Mouse (Mus musculus): Measurements from ENCODE around the gene Id1. TPM values are rescaled to one million over a fixed set of nuclear protein-coding genes. Genes with fewer than 3 reads are reported as not detected.

Id1 gene
- polyA plus RNA-seq, 1 experiment from 2014 or later, result 123 TPM

- Histone ChIP-seq H3K4me2 (no peak overlapping the region), H3K27me3 (ENCODE audit: insufficient read depth, low read length) (no peaks in the 10 kb centered on the region), H3K36me3 (ENCODE audit: insufficient read depth) (no peaks in the 10 kb centered on the region), H3K4me1 (ENCODE audit: insufficient read depth) (no peaks in the 10 kb centered on the region), H3K9me3 (ENCODE audit: low read depth, low read length) (no peaks in the 10 kb centered on the region), H3K27ac (ENCODE audit: low read depth) (no peak overlapping the region), H3K9ac (no peak overlapping the region), H3K4me3 (ENCODE audit: low read depth, low read length) (no peak overlapping the region)
- ATAC-seq (ENCODE audit: insufficient read depth) (no peak), DNase-seq (no peak)
- 78% methylated on average over 6 of the region's 6 CpGs for WGBS
- no peak for TF ChIP-seq CTCF (IDR thresholded peaks at IDR 0.05; ENCODE audit: low read depth)
These were observed 27.3 kb downstream of the Id1 start for GRCm38 (mm10) chr2:152763310-152763709.

GRCm38 (mm10) chr2:152764172-152765044 is 28.4 kb downstream of the Id1 start:
- TF ChIP-seq CTCF (IDR thresholded peaks at IDR 0.05; ENCODE audit: low read depth), result no peak
- Histone ChIP-seq H3K9ac (no peak overlapping the region), H3K36me3 (ENCODE audit: insufficient read depth) (no peaks in the 10 kb centered on the region), H3K9me3 (ENCODE audit: low read depth, low read length) (no peaks in the 10 kb centered on the region), H3K4me3 (ENCODE audit: low read depth, low read length) (no peak overlapping the region), H3K27ac (ENCODE audit: low read depth) (peak overlapping the region; percentile 47), H3K27me3 (ENCODE audit: insufficient read depth, low read length) (no peaks in the 10 kb centered on the region), H3K4me1 (ENCODE audit: insufficient read depth) (no peaks in the 10 kb centered on the region), H3K4me2 (peak overlapping the region; percentile 44)
- DNase-seq (peak; percentile 44), ATAC-seq (ENCODE audit: insufficient read depth) (no peak)
- WGBS, result 13% methylated on average over 14 of the region's 14 CpGs

- Histone ChIP-seq H3K9me3 (ENCODE audit: low read depth, low read length) (no peaks in the 10 kb centered on the region), H3K4me3 (ENCODE audit: low read depth, low read length) (no peak overlapping the region), H3K27me3 (ENCODE audit: insufficient read depth, low read length) (no peaks in the 10 kb centered on the region), H3K4me1 (ENCODE audit: insufficient read depth) (no peaks in the 10 kb centered on the region), H3K36me3 (ENCODE audit: insufficient read depth) (no peaks in the 10 kb centered on the region), H3K4me2 (peak overlapping the region; percentile 44; the same call in 1 of the 2 replicates), H3K27ac (ENCODE audit: low read depth) (no peak overlapping the region), H3K9ac (no peak overlapping the region)
- DNase-seq (peak; percentile 18), ATAC-seq (ENCODE audit: insufficient read depth) (no peak)
- TF ChIP-seq CTCF (IDR thresholded peaks at IDR 0.05; ENCODE audit: low read depth), result no peak
- 38% methylated on average over 7 of the region's 7 CpGs for WGBS
These were observed 29.1 kb downstream of the Id1 start for GRCm38 (mm10) chr2:152765045-152765674.

- Histone ChIP-seq H3K27ac (ENCODE audit: low read depth) (0 out of 2 replicates have a peak overlapping the region, but pooled peaks have one; percentile 6), H3K27me3 (ENCODE audit: insufficient read depth, low read length) (no peaks in the 10 kb centered on the region), H3K4me2 (peak overlapping the region; percentile 33), H3K9ac (no peak overlapping the region), H3K9me3 (ENCODE audit: low read depth, low read length) (no peaks in the 10 kb centered on the region), H3K4me3 (ENCODE audit: low read depth, low read length) (no peak overlapping the region), H3K4me1 (ENCODE audit: insufficient read depth) (no peaks in the 10 kb centered on the region), H3K36me3 (ENCODE audit: insufficient read depth) (no peaks in the 10 kb centered on the region)
- TF ChIP-seq CTCF (IDR thresholded peaks at IDR 0.05; ENCODE audit: low read depth), result peak; percentile 98
- peak; percentile 75 for ATAC-seq (ENCODE audit: insufficient read depth)
- 7% methylated on average over 25 of the region's 25 CpGs for WGBS
- DNase-seq, result peak; percentile 95
These were observed 30.5 kb downstream of the Id1 start for GRCm38 (mm10) chr2:152766387-152767123.

GRCm38 (mm10) chr2:152767618-152768271 is 31.7 kb downstream of the Id1 start:
- no peak for ATAC-seq (ENCODE audit: insufficient read depth)
- peak; percentile 77 for TF ChIP-seq CTCF (IDR thresholded peaks at IDR 0.05; ENCODE audit: low read depth)
- Histone ChIP-seq H3K4me1 (ENCODE audit: insufficient read depth) (no peaks in the 10 kb centered on the region), H3K27ac (ENCODE audit: low read depth) (no peak overlapping the region), H3K36me3 (ENCODE audit: insufficient read depth) (no peaks in the 10 kb centered on the region), H3K9me3 (ENCODE audit: low read depth, low read length) (no peaks in the 10 kb centered on the region), H3K27me3 (ENCODE audit: insufficient read depth, low read length) (no peaks in the 10 kb centered on the region), H3K9ac (no peak overlapping the region), H3K4me3 (ENCODE audit: low read depth, low read length) (no peak overlapping the region), H3K4me2 (no peak overlapping the region)
- WGBS, result 53% methylated on average over 12 of the region's 12 CpGs
- DNase-seq, result peak; percentile 73

- ATAC-seq (ENCODE audit: insufficient read depth) (no peak), DNase-seq (no peak)
- 65% methylated on average over 7 of the region's 7 CpGs for WGBS
- Histone ChIP-seq H3K4me3 (ENCODE audit: low read depth, low read length) (no peak overlapping the region), H3K4me2 (no peak overlapping the region), H3K36me3 (ENCODE audit: insufficient read depth) (no peaks in the 10 kb centered on the region), H3K4me1 (ENCODE audit: insufficient read depth) (no peaks in the 10 kb centered on the region), H3K9ac (no peak overlapping the region), H3K27me3 (ENCODE audit: insufficient read depth, low read length) (no peaks in the 10 kb centered on the region), H3K9me3 (ENCODE audit: low read depth, low read length) (no peaks in the 10 kb centered on the region), H3K27ac (ENCODE audit: low read depth) (no peak overlapping the region)
- no peak for TF ChIP-seq CTCF (IDR thresholded peaks at IDR 0.05; ENCODE audit: low read depth)
These were observed 33.6 kb downstream of the Id1 start for GRCm38 (mm10) chr2:152769677-152770076.
